Mouse (Mus musculus) forebrain, embryonic 16.5 days (tissue): ENCODE results near the gene Mybphl. TPM values are rescaled to one million over a fixed set of nuclear protein-coding genes. Genes with fewer than 3 reads are reported as not detected.

Experiments
- ATAC-seq: fragments of 200-750 bp; cut with Nextera tagmentation; 2 replicates; pipeline ENCODE4 v1.8.0; 2017; ENCODE audit warnings: mild to moderate bottlenecking, moderate library complexity
- H3K27ac ChIP-seq: fragments of 300-500 bp; sonication (generic); 2 replicates; pipeline ENCODE4 v1.5.1; 2014; ENCODE audit warnings: low read length, control low read depth
- H3K27me3 ChIP-seq: fragments of 300-500 bp; sonication (generic); replicated peaks from 2 replicates; pipeline ENCODE4 v1.6.1; 2014; ENCODE audit warnings: low read length; ENCODE audit not compliant: control insufficient read depth, insufficient read depth
- H3K36me3 ChIP-seq: fragments of 300-500 bp; sonication (generic); 2 replicates; pipeline ENCODE4 v1.6.1; 2014; ENCODE audit not compliant: control insufficient read depth, insufficient read depth
- H3K4me1 ChIP-seq: fragments of 300-500 bp; sonication (generic); replicated peaks from 2 replicates; pipeline ENCODE4 v1.6.1; 2014; ENCODE audit warnings: low read length; ENCODE audit not compliant: control insufficient read depth, insufficient read depth
- H3K4me2 ChIP-seq: fragments of 300-500 bp; sonication (generic); 2 replicates; pipeline ENCODE4 v1.6.1; 2014; ENCODE audit warnings: mild to moderate bottlenecking, low read length, control low read depth
- H3K4me3 ChIP-seq: fragments of 300-500 bp; sonication (generic); replicated peaks from 2 replicates; pipeline ENCODE4 v1.5.1; 2014; ENCODE audit warnings: mild to moderate bottlenecking, low read length, control low read depth
- H3K9ac ChIP-seq: fragments of 300-500 bp; sonication (generic); replicated peaks from 2 replicates; pipeline ENCODE4 v1.6.1; 2014; ENCODE audit warnings: low read depth, low read length, control low read depth
- H3K9me3 ChIP-seq: fragments of 300-500 bp; sonication (generic); 2 replicates; pipeline ENCODE4 v1.6.1; 2016; ENCODE audit warnings: low read length; ENCODE audit not compliant: control insufficient read depth
- WGBS: fragments of 180-500 bp; shearing (Covaris S2); extraction: QIAGEN DNeasy Blood & Tissue Kit; methylation state at CpG from one replicate; pipeline ENCODE4 v1.1.7; 2014; 5-methylcytosine and 5-hydroxymethylcytosine counted together
- polyA plus RNA-seq: library from polyadenylated mRNA; unstranded; fragments of >200 nt; fragmentation: Nextera tagmentation; extraction: Ambion mirVana; gene quantifications from 2 replicates; pipeline ENCODE4 v1.2.1, GENCODE M21; 2015

Mybphl gene
- polyA plus RNA-seq, 1 experiment from 2014 or later: 0.16 TPM

- WGBS: 10% methylated on average over 8 of the region's 8 CpGs
- H3K4me3 ChIP-seq: peak overlapping the region; percentile 41
- H3K4me2 ChIP-seq: peak overlapping the region; percentile 87
- peaks cover 59% of the 10 kb centered on the region for H3K4me1 ChIP-seq
- peak overlapping the region; percentile 79 for H3K9ac ChIP-seq
- peaks cover 29% of the 10 kb centered on the region for H3K36me3 ChIP-seq
- H3K9me3 ChIP-seq: peaks cover 13% of the 10 kb centered on the region
- peak overlapping the region; percentile 97 for H3K27ac ChIP-seq
- ATAC-seq: peak; percentile 68
- H3K27me3 ChIP-seq: no peaks in the 10 kb centered on the region
These were observed 47.0 kb downstream of the Mybphl start for GRCm38 (mm10) chr3:108411754-108412121.

GRCm38 (mm10) chr3:108413634-108414360 is 49.1 kb downstream of the Mybphl start:
- Histone ChIP-seq H3K9ac (no peak overlapping the region), H3K27me3 (no peaks in the 10 kb centered on the region), H3K36me3 (peaks cover 26% of the 10 kb centered on the region), H3K4me3 (no peak overlapping the region), H3K27ac (no peak overlapping the region), H3K4me2 (no peak overlapping the region), H3K4me1 (peaks cover 54% of the 10 kb centered on the region), H3K9me3 (peaks cover 13% of the 10 kb centered on the region)
- 97% methylated on average over 35 of the region's 35 CpGs for WGBS
- ATAC-seq: no peak

- Histone ChIP-seq H3K4me1 (peaks cover 41% of the 10 kb centered on the region), H3K27me3 (no peaks in the 10 kb centered on the region), H3K9me3 (peaks cover 13% of the 10 kb centered on the region), H3K4me3 (peak within 1 kb of the TSS; percentile 85), H3K9ac (peak within 1 kb of the TSS; percentile 96), H3K27ac (peak within 1 kb of the TSS; percentile 91), H3K36me3 (peaks cover 26% of the 10 kb centered on the region), H3K4me2 (peak within 1 kb of the TSS; percentile 74)
- WGBS: 3% methylated on average over 66 of the region's 67 CpGs
- ATAC-seq: peak; percentile 28
These were observed 50.4 kb downstream of the Mybphl start, which contains the start of gene Celsr2 for GRCm38 (mm10) chr3:108414857-108415830. TSS of gene Celsr2 (minus strand) at chr3:108415552.

- H3K9me3 ChIP-seq: peaks cover 13% of the 10 kb centered on the region
- peak; percentile 89 for ATAC-seq
- peaks cover 26% of the 10 kb centered on the region for H3K36me3 ChIP-seq
- H3K9ac ChIP-seq: peak overlapping the region; percentile 96
- peak overlapping the region; percentile 74 for H3K4me2 ChIP-seq
- peaks cover 34% of the 10 kb centered on the region for H3K4me1 ChIP-seq
- no peaks in the 10 kb centered on the region for H3K27me3 ChIP-seq
- WGBS: under 1% methylated on average over 48 of the region's 48 CpGs
- H3K27ac ChIP-seq: peak overlapping the region; percentile 91
- peak overlapping the region; percentile 85 for H3K4me3 ChIP-seq
These were observed 51.1 kb downstream of the Mybphl start for GRCm38 (mm10) chr3:108415831-108416223.

- Histone ChIP-seq H3K4me3 (no peak overlapping the region), H3K27me3 (no peaks in the 10 kb centered on the region), H3K4me1 (peaks cover 28% of the 10 kb centered on the region), H3K9ac (no peak overlapping the region), H3K9me3 (no peaks in the 10 kb centered on the region), H3K36me3 (peaks cover 10% of the 10 kb centered on the region), H3K27ac (peak overlapping the region; percentile 58), H3K4me2 (peak overlapping the region; percentile 62)
- peak; percentile 34 for ATAC-seq
- WGBS: 32% methylated on average over 6 of the region's 6 CpGs
These were observed 58.3 kb downstream of the Mybphl start for GRCm38 (mm10) chr3:108423006-108423405.

GRCm38 (mm10) chr3:108423844-108424801 is 59.4 kb downstream of the Mybphl start:
- H3K9me3 ChIP-seq: no peaks in the 10 kb centered on the region
- peaks cover 28% of the 10 kb centered on the region for H3K4me1 ChIP-seq
- 15% methylated on average over 11 of the region's 11 CpGs for WGBS
- peaks cover 20% of the 10 kb centered on the region for H3K36me3 ChIP-seq
- H3K27me3 ChIP-seq: no peaks in the 10 kb centered on the region
- peak overlapping the region; percentile 44 for H3K9ac ChIP-seq
- ATAC-seq: peak; percentile 83
- peak overlapping the region; percentile 35 for H3K4me3 ChIP-seq
- peak overlapping the region; percentile 78 for H3K27ac ChIP-seq
- peak overlapping the region; percentile 62 for H3K4me2 ChIP-seq

GRCm38 (mm10) chr3:108424944-108425623 is 60.4 kb downstream of the Mybphl start:
- peak; percentile 6; the same call in 1 of the 2 replicates for ATAC-seq
- Histone ChIP-seq H3K4me3 (no peak overlapping the region), H3K9ac (no peak overlapping the region), H3K4me1 (peaks cover 28% of the 10 kb centered on the region), H3K27me3 (no peaks in the 10 kb centered on the region), H3K4me2 (no peak overlapping the region), H3K36me3 (peaks cover 23% of the 10 kb centered on the region), H3K9me3 (no peaks in the 10 kb centered on the region), H3K27ac (peak overlapping the region; percentile 78; the same call in 1 of the 2 replicates)
- 44% methylated on average over 7 of the region's 7 CpGs for WGBS

- no peak for ATAC-seq
- Histone ChIP-seq H3K4me1 (peaks cover 28% of the 10 kb centered on the region), H3K27ac (no peak overlapping the region; the same call in 1 of the 2 replicates), H3K9me3 (no peaks in the 10 kb centered on the region), H3K4me2 (no peak overlapping the region), H3K36me3 (peaks cover 23% of the 10 kb centered on the region), H3K27me3 (no peaks in the 10 kb centered on the region), H3K4me3 (no peak overlapping the region), H3K9ac (no peak overlapping the region)
- 62% methylated on average over 6 of the region's 6 CpGs for whole genome bisulfite sequencing
These were observed 60.9 kb downstream of the Mybphl start for GRCm38 (mm10) chr3:108425624-108426018.
